Mouse (Mus musculus): ENCODE measurements at regions not wholly inside any gene's neighbourhood (a gene's known extent, or its start where the extent isn't known, plus 50 kb on each side); places are given as distances from the start of the nearest gene placed in this dataset.

- no peak for DNase-seq (ENCODE audit: inconsistent age in 2 of 2, low spot score in 1 of 2)
Measured at GRCm38 (mm10) chr12:35429473-35429872, 105.4 kb downstream of the Ahr start.

- DNase-seq (ENCODE audit: inconsistent age in 2 of 2, low spot score in 1 of 2): no peak
Measured at GRCm38 (mm10) chr12:35419206-35419605, 115.6 kb downstream of the Ahr start.

- peak; percentile 16 to 82 for DNase-seq (ENCODE audit: inconsistent age in 2 of 2, low spot score in 1 of 2)
Measured at GRCm38 (mm10) chr12:35417943-35418342, 116.9 kb downstream of the Ahr start.

- no peak for DNase-seq (ENCODE audit: inconsistent age in 2 of 2, low spot score in 1 of 2)
Measured at GRCm38 (mm10) chr12:35416583-35416982, 118.3 kb downstream of the Ahr start.

GRCm38 (mm10) chr12:35412715-35413114 is 122.1 kb downstream of the Ahr start:
- no peak for DNase-seq (ENCODE audit: inconsistent age in 2 of 2, low spot score in 1 of 2)

GRCm38 (mm10) chr12:35408461-35408860 is 126.4 kb downstream of the Ahr start:
- DNase-seq (ENCODE audit: inconsistent age in 2 of 2, low spot score in 1 of 2): no peak

GRCm38 (mm10) chr12:35408044-35408443 is 126.8 kb downstream of the Ahr start:
- no peak for DNase-seq (ENCODE audit: inconsistent age in 2 of 2, low spot score in 1 of 2)

GRCm38 (mm10) chr12:35401853-35402252 is 133.0 kb downstream of the Ahr start:
- no peak for DNase-seq (ENCODE audit: inconsistent age in 2 of 2, low spot score in 1 of 2)

GRCm38 (mm10) chr12:35401219-35401618 is 133.6 kb downstream of the Ahr start:
- DNase-seq (ENCODE audit: inconsistent age in 2 of 2, low spot score in 1 of 2): no peak

GRCm38 (mm10) chr12:35395211-35395610 is 139.6 kb downstream of the Ahr start:
- DNase-seq (ENCODE audit: inconsistent age in 2 of 2, low spot score in 1 of 2): peak in 1 of 2 experiments; percentile 35

GRCm38 (mm10) chr12:35392111-35392510 is 142.7 kb downstream of the Ahr start:
- no peak for DNase-seq (ENCODE audit: inconsistent age in 2 of 2, low spot score in 1 of 2)

- DNase-seq (ENCODE audit: inconsistent age in 2 of 2, low spot score in 1 of 2): no peak
Measured at GRCm38 (mm10) chr12:35390266-35390665, 144.6 kb downstream of the Ahr start.

GRCm38 (mm10) chr12:35389839-35390238 is 145.0 kb downstream of the Ahr start:
- DNase-seq (ENCODE audit: inconsistent age in 2 of 2, low spot score in 1 of 2): no peak

- no peak for DNase-seq (ENCODE audit: inconsistent age in 2 of 2, low spot score in 1 of 2)
Measured at GRCm38 (mm10) chr12:35384211-35384610, 150.6 kb downstream of the Ahr start.

GRCm38 (mm10) chr12:35377266-35377665 is 157.6 kb downstream of the Ahr start:
- no peak for DNase-seq (ENCODE audit: inconsistent age in 2 of 2, low spot score in 1 of 2)

GRCm38 (mm10) chr12:35376365-35376764 is 158.5 kb downstream of the Ahr start:
- DNase-seq (ENCODE audit: inconsistent age in 2 of 2, low spot score in 1 of 2): peak in 1 of 2 experiments; percentile 43

GRCm38 (mm10) chr12:35357901-35358300 is 176.9 kb downstream of the Ahr start:
- peak in 1 of 2 experiments; percentile 34 for DNase-seq (ENCODE audit: inconsistent age in 2 of 2, low spot score in 1 of 2)

- peak; percentile 7 to 77 for DNase-seq (ENCODE audit: inconsistent age in 2 of 2, low spot score in 1 of 2)
Measured at GRCm38 (mm10) chr12:35338191-35338954, 196.5 kb downstream of the Ahr start.

GRCm38 (mm10) chr12:35336314-35336713 is 198.5 kb downstream of the Ahr start:
- DNase-seq (ENCODE audit: inconsistent age in 2 of 2, low spot score in 1 of 2): peak in 1 of 2 experiments; percentile 11

GRCm38 (mm10) chr12:35334344-35335075 is 200.3 kb downstream of the Ahr start:
- DNase-seq (ENCODE audit: inconsistent age in 2 of 2, low spot score in 1 of 2): peak in 1 of 2 experiments; percentile 72

GRCm38 (mm10) chr12:35331303-35331702 is 203.5 kb downstream of the Ahr start:
- no peak for DNase-seq (ENCODE audit: inconsistent age in 2 of 2, low spot score in 1 of 2)

GRCm38 (mm10) chr12:35329699-35330098 is 205.1 kb downstream of the Ahr start:
- DNase-seq (ENCODE audit: inconsistent age in 2 of 2, low spot score in 1 of 2): no peak
